ENCODE assay signal across 7 mouse cellular contexts in genomic region chr17:72606251-72606650, GRCm38 (mm10). TPM values are rescaled to one million over a fixed set of nuclear protein-coding genes. Genes with fewer than 3 reads are reported as not detected.
DNase-seq lines count a peak whose midpoint lies in the region; ATAC-seq and TF ChIP-seq lines count a peak whose summit lies in the region.

No protein-coding gene starts in this region.

- no peak for TF ChIP-seq EP300 in heart, adult 2 months (IDR thresholded peaks at IDR 0.05; ENCODE audit: insufficient read depth, low read depth, low read length)

- peak; percentile 44; the same call in 1 of the 2 replicates for ATAC-seq in megakaryocyte progenitor cell, adult 5-6 weeks (replicated peaks; ENCODE audit: poor library complexity)

- H3K36me3 ChIP-seq in heart, adult 2 months (ENCODE audit: control insufficient read depth, insufficient read depth, low read length): no peaks in the 10 kb centered on the region

- TF ChIP-seq POLR2A in heart, adult 2 months (IDR thresholded peaks at IDR 0.05; ENCODE audit: insufficient read depth, low read depth, low read length): no peak

- H3K4me3 ChIP-seq in heart, adult 2 months: no peak overlapping the region

- no peaks in the 10 kb centered on the region for H3K79me2 ChIP-seq in heart, adult 2 months (replicated peaks; ENCODE audit: control insufficient read depth, insufficient read depth, low read length)

- no peaks in the 10 kb centered on the region for H3K4me1 ChIP-seq in heart, adult 2 months (ENCODE audit: control insufficient read depth, insufficient read depth, low read length)

- 8% methylated on average over 4 of the region's 4 CpGs for WGBS in heart, adult 2 months

- DNase-seq in MN1 (ENCODE audit: low spot score): peak; percentile 91
- DNase-seq in adrenal gland, postnatal 10 days: peak; percentile 89
- DNase-seq in embryo, embryonic 11 days: peak; percentile 85
- peak; percentile 50 to 77 for DNase-seq in heart, adult 2 months
- peak; percentile 86 to 92 for DNase-seq in layer of hippocampus, postnatal 14 days (ENCODE audit: low spot score in 2 of 2)
- DNase-seq in spleen, postnatal 4 days (ENCODE audit: low spot score in 2 of 2): peak; percentile 64 to 90

- intact Hi-C loops in heart, adult 2 months (cut with DNase I): no loop called here

- H3K27me3 ChIP-seq in heart, adult 2 months (ENCODE audit: control insufficient read depth, insufficient read depth, low read length): peaks cover 3% of the 10 kb centered on the region; the same call in 1 of the 2 replicates

- peak; percentile 81 for TF ChIP-seq CTCF in heart, adult 2 months (IDR thresholded peaks at IDR 0.05)

- no peak overlapping the region for H3K9ac ChIP-seq in heart, adult 2 months (ENCODE audit: low read depth, low read length)

- H3K27ac ChIP-seq in heart, adult 2 months: no peak overlapping the region

RNA-seq across cellular contexts. Expression of gene Alk, which starts 1.8 kb away (rescaled TPM):
- under 1 TPM; 0.18 to 0.82 TPM for total RNA-seq in adrenal gland, postnatal 10 days (2021)
- not detected for total RNA-seq in heart, adult 2 months (2021)
- polyA plus RNA-seq in heart, adult 2 months (2012; rRNA removed): 0.02 TPM in 1 of 2 replicates, not detected in the other
- 1 to 10 TPM; 6.7 to 7.3 TPM for total RNA-seq in layer of hippocampus, postnatal 14 days (2021)
- not detected in 2 replicates for total RNA-seq in megakaryocyte progenitor cell, adult 5-6 weeks (2015)
- total RNA-seq in megakaryocyte progenitor cell, adult 5-6 weeks (2017): not detected in 2 replicates

Comparison
In these comparisons a context has a peak if more than half of its experiments do, and no peak if none do; other contexts are left out.
1. RNA of gene Alk, which starts 1.8 kb away (total RNA-seq): 6.7 to 7.3 TPM in layer of hippocampus, postnatal 14 days; 0.18 to 0.82 TPM in adrenal gland, postnatal 10 days, not detected in heart, adult 2 months and not detected in megakaryocyte progenitor cell, adult 5-6 weeks; every median in the first group is over 4 times any median in the second.
2. Peak in every context shown above with its lines, with median percentiles within 50 percentile points of each other: DNase-seq.